Mouse (Mus musculus): ENCODE results near the gene Tmprss7. TPM values are rescaled to one million over a fixed set of nuclear protein-coding genes. Genes with fewer than 3 reads are reported as not detected.
A peak's percentile ranks its signal among the peaks of the same experiment; 100 is the strongest.

Gene Tmprss7
- polyA plus RNA-seq, 1 experiment from 2014 or later: 0.09 TPM

DNA sequence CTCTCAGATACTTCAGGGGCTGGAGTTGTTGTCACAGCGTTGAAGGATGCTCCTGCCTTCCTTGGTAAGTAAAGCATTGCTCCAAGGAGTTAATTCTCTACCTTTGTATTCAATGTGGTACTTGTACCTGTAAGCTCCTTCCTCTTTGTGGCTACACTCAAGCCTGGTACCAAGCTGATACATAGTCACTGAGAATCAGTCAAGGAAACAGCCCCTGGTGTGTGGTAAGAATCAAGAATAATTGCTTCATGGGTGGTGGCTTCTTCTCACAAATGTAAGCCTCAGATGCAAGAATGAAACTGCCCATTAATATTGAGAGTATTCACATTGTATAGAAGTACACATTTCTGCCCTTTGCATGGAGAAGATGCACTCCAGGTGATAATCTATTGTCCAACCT is 77.5 kb downstream of the Tmprss7 start:
- Histone ChIP-seq H3K4me2 (no peak overlapping the region), H3K9ac (no peak overlapping the region), H3K9me3 (replicated peaks) (no peaks in the 10 kb centered on the region), H3K27me3 (no peaks in the 10 kb centered on the region), H3K36me3 (no peaks in the 10 kb centered on the region), H3K4me1 (no peaks in the 10 kb centered on the region), H3K27ac (no peak overlapping the region), H3K4me3 (replicated peaks) (no peak overlapping the region)
- WGBS: 92% methylated on average over 1 of the region's 1 CpGs
- no peak for ATAC-seq (replicated peaks; ENCODE audit: low FRiP score)

GRCm38 (mm10) chr16:45613247-45613646 is 80.2 kb downstream of the Tmprss7 start:
- H3K27ac ChIP-seq: no peak overlapping the region
- H3K4me3 ChIP-seq (replicated peaks): no peak overlapping the region
- no peak overlapping the region for H3K4me2 ChIP-seq
- ATAC-seq (replicated peaks; ENCODE audit: low FRiP score): no peak
- H3K9me3 ChIP-seq (replicated peaks): no peaks in the 10 kb centered on the region
- peaks cover 4% of the 10 kb centered on the region; the same call in 1 of the 2 replicates for H3K4me1 ChIP-seq
- WGBS: 82% methylated on average over 2 of the region's 2 CpGs
- H3K9ac ChIP-seq: no peak overlapping the region
- H3K36me3 ChIP-seq: no peaks in the 10 kb centered on the region
- H3K27me3 ChIP-seq: no peaks in the 10 kb centered on the region

GRCm38 (mm10) chr16:45610267-45610666 is 83.2 kb downstream of the Tmprss7 start, which contains the start of gene Gcsam:
Gene Gcsam, plus strand, starts transcription at chr16:45610380.
- Histone ChIP-seq H3K27ac (no peak within 1 kb of the TSS), H3K9me3 (replicated peaks) (no peaks in the 10 kb centered on the region), H3K4me2 (no peak within 1 kb of the TSS), H3K4me1 (peaks cover 4% of the 10 kb centered on the region; the same call in 1 of the 2 replicates), H3K36me3 (no peaks in the 10 kb centered on the region), H3K4me3 (replicated peaks) (no peak within 1 kb of the TSS), H3K27me3 (no peaks in the 10 kb centered on the region), H3K9ac (no peak within 1 kb of the TSS)
- no peak for ATAC-seq (replicated peaks; ENCODE audit: low FRiP score)
- 76% methylated on average over 4 of the region's 4 CpGs for WGBS

DNA sequence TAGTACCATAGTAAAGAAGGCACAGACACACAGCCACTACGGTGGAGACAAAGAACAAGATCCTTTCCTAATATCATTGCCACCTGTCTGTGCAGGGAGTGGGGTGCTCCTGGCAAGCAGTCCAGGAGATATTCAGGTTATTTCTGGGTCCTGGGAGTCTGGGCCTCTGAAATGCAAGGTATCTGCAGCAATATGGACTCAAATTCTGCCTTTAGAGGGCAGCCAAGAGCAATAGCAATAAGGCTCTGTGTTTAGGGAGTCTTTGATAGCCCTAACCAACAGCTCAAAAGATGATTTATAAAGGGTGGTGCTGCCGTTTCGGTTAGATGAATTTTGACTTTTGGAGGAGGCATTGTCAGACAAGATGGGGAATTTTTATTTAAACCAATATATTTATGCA is 84.2 kb downstream of the Tmprss7 start:
- peak; percentile 43; the same call in 1 of the 2 replicates for ATAC-seq (replicated peaks; ENCODE audit: low FRiP score)
- Histone ChIP-seq H3K27ac (no peak overlapping the region), H3K4me2 (no peak overlapping the region), H3K4me1 (peaks cover 4% of the 10 kb centered on the region; the same call in 1 of the 2 replicates), H3K4me3 (replicated peaks) (no peak overlapping the region), H3K9me3 (replicated peaks) (no peaks in the 10 kb centered on the region), H3K9ac (no peak overlapping the region), H3K27me3 (no peaks in the 10 kb centered on the region), H3K36me3 (no peaks in the 10 kb centered on the region)
- WGBS: 73% methylated on average over 3 of the region's 3 CpGs

- Histone ChIP-seq H3K9ac (no peak overlapping the region), H3K4me2 (no peak overlapping the region), H3K27me3 (no peaks in the 10 kb centered on the region), H3K4me1 (peaks cover 4% of the 10 kb centered on the region; the same call in 1 of the 2 replicates), H3K9me3 (replicated peaks) (no peaks in the 10 kb centered on the region), H3K27ac (peak overlapping the region; percentile 1; the same call in 1 of the 2 replicates), H3K4me3 (replicated peaks) (no peak overlapping the region), H3K36me3 (no peaks in the 10 kb centered on the region)
- WGBS: 25% methylated on average over 4 of the region's 4 CpGs
- peak; percentile 66 for ATAC-seq (replicated peaks; ENCODE audit: low FRiP score)
These were observed 84.9 kb downstream of the Tmprss7 start for GRCm38 (mm10) chr16:45608481-45608954.

Other genes starting within 250 kb of the Tmprss7 start
- gene Gm609, start 200.7 kb downstream of the Tmprss7 start, polyA plus RNA-seq (2015; fragmentation: Nextera tagmentation; extraction: Ambion mirVana): 0.61 and 0.80 TPM in 2 replicates
- 2.4 and 2.5 TPM in 2 replicates for gene Gm17783, start 161.6 kb downstream of the Tmprss7 start, polyA plus RNA-seq (2015; fragmentation: Nextera tagmentation; extraction: Ambion mirVana)
- not detected in 2 replicates for gene Slc9c1, start 158.3 kb downstream of the Tmprss7 start, polyA plus RNA-seq (2015; fragmentation: Nextera tagmentation; extraction: Ambion mirVana)
- gene Gcsam, start 83.3 kb downstream of the Tmprss7 start, polyA plus RNA-seq (2015; fragmentation: Nextera tagmentation; extraction: Ambion mirVana): 0.08 and 0.18 TPM in 2 replicates
- gene BC016579, start 39.6 kb downstream of the Tmprss7 start, polyA plus RNA-seq (2015; fragmentation: Nextera tagmentation; extraction: Ambion mirVana): 0.23 and 0.30 TPM in 2 replicates
- gene Tagln3, start 30.9 kb upstream of the Tmprss7 start, polyA plus RNA-seq (2015; fragmentation: Nextera tagmentation; extraction: Ambion mirVana): 7.9 and 13.4 TPM in 2 replicates
- gene Abhd10, start 49.3 kb upstream of the Tmprss7 start, polyA plus RNA-seq (2015; fragmentation: Nextera tagmentation; extraction: Ambion mirVana): 36.9 and 39.3 TPM in 2 replicates